Comparison of ENCODE assay signal across 14 mouse cellular contexts in genomic region chr16:30875235-30875829, GRCm38 (mm10).
DNase-seq lines count a peak whose midpoint lies in the region; ATAC-seq and TF ChIP-seq lines count a peak whose summit lies in the region.
"Had no signal": no experiment of that assay in that cellular context is flagged by ENCODE, and none has a peak within 500 bp of the region (broad histone marks: within the 10 kb centered on the region; RNA-seq: fewer than 3 reads in every experiment).

No protein-coding gene starts in this region.

- intact Hi-C loops in heart, adult 2 months (cut with DNase I) = no loop called here
- intact Hi-C loops in heart, postnatal 14 days (cut with DNase I) = no loop called here

- H3K27me3 ChIP-seq in heart, adult 2 months (ENCODE audit: control insufficient read depth, insufficient read depth, low read length) = no peaks in the 10 kb centered on the region
- H3K27me3 ChIP-seq in lung, postnatal 0 days (replicated peaks; ENCODE audit: insufficient read depth, low read length) = no peaks in the 10 kb centered on the region
- H3K27me3 ChIP-seq in kidney, postnatal 0 days (ENCODE audit: insufficient read depth, low read length) = no peaks in the 10 kb centered on the region
- H3K27me3 ChIP-seq in neural tube, embryonic 14.5 days (ENCODE audit: control insufficient read depth, insufficient read depth, low read length) = no peaks in the 10 kb centered on the region
- H3K27me3 ChIP-seq: forebrain, embryonic 15.5 days had no signal

- H3K4me1 ChIP-seq in heart, adult 2 months (ENCODE audit: control insufficient read depth, insufficient read depth, low read length) = peaks cover 12% of the 10 kb centered on the region
- H3K4me1 ChIP-seq in lung, postnatal 0 days (ENCODE audit: insufficient read depth, low read depth, low read length) = no peaks in the 10 kb centered on the region
- H3K4me1 ChIP-seq in kidney, postnatal 0 days (replicated peaks; ENCODE audit: insufficient read depth, low read length) = peaks cover 16% of the 10 kb centered on the region
- H3K4me1 ChIP-seq in neural tube, embryonic 14.5 days (ENCODE audit: control insufficient read depth, insufficient read depth, low read length) = no peaks in the 10 kb centered on the region

- no peak for TF ChIP-seq POLR2A in heart, adult 2 months (IDR thresholded peaks at IDR 0.05; ENCODE audit: insufficient read depth, low read depth, low read length)

- peak; percentile 43 for TF ChIP-seq CTCF in heart, adult 2 months (IDR thresholded peaks at IDR 0.05)
- peak; percentile 44 for TF ChIP-seq CTCF in lung, postnatal 0 days (IDR thresholded peaks at IDR 0.05)
- peak; percentile 65 for TF ChIP-seq CTCF in kidney, postnatal 0 days (IDR thresholded peaks at IDR 0.05; ENCODE audit: low read depth)

- no peak overlapping the region for H3K4me2 ChIP-seq in lung, postnatal 0 days (replicated peaks; ENCODE audit: low read depth, low read length)
- H3K4me2 ChIP-seq in kidney, postnatal 0 days (ENCODE audit: low read length) = no peak overlapping the region
- H3K4me2 ChIP-seq in neural tube, embryonic 14.5 days (ENCODE audit: low read depth, low read length) = no peak overlapping the region
- H3K4me2 ChIP-seq: forebrain, embryonic 15.5 days had no signal

- WGBS in heart, adult 2 months = 77% methylated on average over 7 of the region's 7 CpGs
- WGBS in lung, postnatal 0 days = 63% methylated on average over 7 of the region's 7 CpGs
- 40% methylated on average over 7 of the region's 7 CpGs for WGBS in kidney, postnatal 0 days
- 20% methylated on average over 7 of the region's 7 CpGs for WGBS in neural tube, embryonic 14.5 days

- H3K36me3 ChIP-seq in heart, adult 2 months (ENCODE audit: control insufficient read depth, insufficient read depth, low read length) = no peaks in the 10 kb centered on the region
- H3K36me3 ChIP-seq in lung, postnatal 0 days (ENCODE audit: insufficient read depth, low read length) = no peaks in the 10 kb centered on the region
- no peaks in the 10 kb centered on the region for H3K36me3 ChIP-seq in kidney, postnatal 0 days (ENCODE audit: insufficient read depth, low read length)
- no peaks in the 10 kb centered on the region for H3K36me3 ChIP-seq in neural tube, embryonic 14.5 days (ENCODE audit: control insufficient read depth, insufficient read depth, low read length)
- H3K36me3 ChIP-seq: forebrain, embryonic 15.5 days had no signal

- H3K4me3 ChIP-seq in heart, adult 2 months = no peak overlapping the region
- no peak overlapping the region for H3K4me3 ChIP-seq in lung, postnatal 0 days (ENCODE audit: low read depth, low read length)
- H3K4me3 ChIP-seq in kidney, postnatal 0 days (replicated peaks; ENCODE audit: low read depth, low read length) = no peak overlapping the region
- no peak overlapping the region for H3K4me3 ChIP-seq in neural tube, embryonic 14.5 days (ENCODE audit: low read depth, low read length)
- H3K4me3 ChIP-seq: forebrain, embryonic 15.5 days had no signal

- no peak for TF ChIP-seq EP300 in heart, adult 2 months (IDR thresholded peaks at IDR 0.05; ENCODE audit: insufficient read depth, low read depth, low read length)
- no peak for TF ChIP-seq EP300 in lung, postnatal 0 days (IDR thresholded peaks at IDR 0.05)

- DNase-seq in heart, adult 2 months = no peak
- no peak for DNase-seq in heart, postnatal 14 days
- DNase-seq in lung, postnatal 0 days (ENCODE audit: low spot score) = no peak
- DNase-seq in lung, postnatal 36 days = no peak
- peak; percentile 78 for DNase-seq in kidney, postnatal 0 days (ENCODE audit: low spot score)
- DNase-seq in layer of hippocampus, adult 18-20 months (ENCODE audit: low spot score in 2 of 2) = no peak
- no peak for DNase-seq in urinary bladder, adult 2 months (ENCODE audit: low spot score)
- DNase-seq: cerebellum, adult 2 months; gastrocnemius, postnatal 36 days; left cerebral cortex, postnatal 4 days; lung, postnatal 14 days had no signal

- ATAC-seq in lung, postnatal 0 days = no peak
- ATAC-seq in kidney, postnatal 0 days (replicated peaks; ENCODE audit: low FRiP score, low read depth) = peak; percentile 62; the same call in 1 of the 2 replicates
- peak; percentile 58; the same call in 1 of the 2 replicates for ATAC-seq in neural tube, embryonic 14.5 days (ENCODE audit: low read depth)
- ATAC-seq: forebrain, embryonic 15.5 days; midbrain, embryonic 16.5 days had no signal

- no peaks in the 10 kb centered on the region for H3K79me2 ChIP-seq in heart, adult 2 months (replicated peaks; ENCODE audit: control insufficient read depth, insufficient read depth, low read length)

- no peaks in the 10 kb centered on the region for H3K9me3 ChIP-seq in lung, postnatal 0 days (ENCODE audit: low read length)
- no peaks in the 10 kb centered on the region for H3K9me3 ChIP-seq in kidney, postnatal 0 days (replicated peaks; ENCODE audit: low read length)
- H3K9me3 ChIP-seq in neural tube, embryonic 14.5 days (ENCODE audit: control insufficient read depth, low read length) = no peaks in the 10 kb centered on the region
- H3K9me3 ChIP-seq: forebrain, embryonic 15.5 days had no signal

- H3K9ac ChIP-seq in heart, adult 2 months (ENCODE audit: low read depth, low read length) = no peak overlapping the region
- no peak overlapping the region for H3K9ac ChIP-seq in lung, postnatal 0 days (replicated peaks; ENCODE audit: low read depth)
- no peak overlapping the region for H3K9ac ChIP-seq in kidney, postnatal 0 days (ENCODE audit: low read depth, low read length)
- no peak overlapping the region for H3K9ac ChIP-seq in neural tube, embryonic 14.5 days (replicated peaks; ENCODE audit: low read depth, low read length)
- H3K9ac ChIP-seq: forebrain, embryonic 15.5 days had no signal

- no peak overlapping the region for H3K27ac ChIP-seq in heart, adult 2 months
- no peak overlapping the region for H3K27ac ChIP-seq in lung, postnatal 0 days (ENCODE audit: low read length)
- H3K27ac ChIP-seq in kidney, postnatal 0 days = no peak overlapping the region
- H3K27ac ChIP-seq in neural tube, embryonic 14.5 days (ENCODE audit: low read depth, low read length) = 0 out of 2 replicates have a peak overlapping the region, but pooled peaks have one; percentile 28
- H3K27ac ChIP-seq: forebrain, embryonic 15.5 days had no signal
